Mouse (Mus musculus) MEL (cell line): Measurements from ENCODE around the gene Kitl. TPM values are rescaled to one million over a fixed set of nuclear protein-coding genes. Genes with fewer than 3 reads are reported as not detected.

Source experiments
- DNase-seq: peaks from one replicate; pipeline ENCODE4 v3.0.0; 2011; ENCODE audit warnings: low read depth, low spot score
- H3K27ac ChIP-seq: 2 replicates; pipeline ENCODE4 v1.5.1; 2012; ENCODE audit warnings: low read depth, mild to moderate bottlenecking, control low read depth, low read length, moderate library complexity; ENCODE audit not compliant: control insufficient read depth
- H3K27me3 ChIP-seq, 2 experiments: fragments of 150-350 bp in 1 of 2; sonication (generic) in 1 of 2; 2 replicates each; pipeline ENCODE4 v1.6.1; 2012; ENCODE audit warnings: low read length in 2 of 2, mild to moderate bottlenecking in 2 of 2, improper control_type of control experiment in 1 of 2, moderate library complexity in 1 of 2; ENCODE audit not compliant: insufficient read depth in 2 of 2, control insufficient read depth in 1 of 2
- H3K36me3 ChIP-seq, 2 experiments: 2 replicates each; pipeline ENCODE4 v1.6.1; 2012 to 2014; ENCODE audit warnings: low read length in 2 of 2, improper control_type of control experiment in 1 of 2, inconsistent platforms in 1 of 2, mild to moderate bottlenecking in 1 of 2; ENCODE audit not compliant: insufficient read depth in 2 of 2, control insufficient read depth in 1 of 2
- H3K4me1 ChIP-seq, 2 experiments: fragments of 150-350 bp in 1 of 2; sonication (generic) in 1 of 2; 2 replicates each; pipeline ENCODE4 v1.6.1; 2012; ENCODE audit warnings: low read length in 2 of 2, improper control_type of control experiment in 1 of 2, mild to moderate bottlenecking in 1 of 2; ENCODE audit not compliant: insufficient read depth in 2 of 2, control insufficient read depth in 1 of 2
- H3K4me3 ChIP-seq, 2 experiments: fragments of 150-350 bp in 1 of 2; sonication (generic) in 1 of 2; 2 replicates each; pipeline ENCODE4 v1.5.1; 2012; ENCODE audit warnings: low read depth in 2 of 2, low read length in 2 of 2, mild to moderate bottlenecking in 2 of 2, moderate library complexity in 2 of 2, control low read depth in 1 of 2, improper control_type of control experiment in 1 of 2; ENCODE audit not compliant: control insufficient read depth in 1 of 2, insufficient read depth in 1 of 2
- H3K79me2 ChIP-seq: 2 replicates; pipeline ENCODE4 v1.6.1; 2012; ENCODE audit warnings: mild to moderate bottlenecking, low read length, moderate library complexity; ENCODE audit not compliant: control insufficient read depth, poor library complexity, insufficient read depth
- H3K9ac ChIP-seq: 2 replicates; pipeline ENCODE4 v1.6.1; 2012; ENCODE audit warnings: low read depth, mild to moderate bottlenecking, control low read depth, low read length, moderate library complexity; ENCODE audit not compliant: control insufficient read depth, poor library complexity, severe bottlenecking
- H3K9me3 ChIP-seq: fragments of 150-350 bp; sonication (generic); replicated peaks from 2 replicates; pipeline ENCODE4 v1.6.1; 2012; ENCODE audit warnings: mild to moderate bottlenecking, low read length, improper control_type of control experiment, moderate library complexity; ENCODE audit not compliant: insufficient read depth
- CHD1 ChIP-seq: IDR thresholded peaks from 2 replicates; pipeline ENCODE4 v1.6.1; 2012; ENCODE audit warnings: low read depth, mild to moderate bottlenecking, inconsistent platforms, low read length, improper control_type of control experiment
- CHD2 ChIP-seq: IDR thresholded peaks from 2 replicates; pipeline ENCODE4 v1.6.1; 2011; ENCODE audit warnings: low read length, improper control_type of control experiment
- E2F4 ChIP-seq: IDR thresholded peaks from 2 replicates; pipeline ENCODE4 v1.6.1; 2011; ENCODE audit warnings: low read depth, low read length, improper control_type of control experiment, borderline replicate concordance
- ELF1 ChIP-seq: IDR thresholded peaks from 2 replicates; pipeline ENCODE4 v1.6.1; 2014; ENCODE audit warnings: low read depth, mild to moderate bottlenecking, inconsistent platforms, low read length, improper control_type of control experiment, moderate library complexity
- GATA1 ChIP-seq: IDR thresholded peaks from 2 replicates; pipeline ENCODE4 v1.6.1; 2011; ENCODE audit warnings: low read depth, low read length, improper control_type of control experiment
- HCFC1 ChIP-seq: IDR thresholded peaks from 2 replicates; pipeline ENCODE4 v1.6.1; 2012; ENCODE audit warnings: low read depth, mild to moderate bottlenecking, inconsistent platforms, low read length, improper control_type of control experiment, moderate library complexity
- JUND ChIP-seq: IDR thresholded peaks from 2 replicates; pipeline ENCODE4 v1.6.1; 2011; ENCODE audit warnings: low read depth, mild to moderate bottlenecking, improper control_type of control experiment, low read length
- KAT2A ChIP-seq: conservative IDR thresholded peaks from 2 replicates; pipeline ENCODE4 v1.6.1; 2012; ENCODE audit warnings: low read depth, low read length, improper control_type of control experiment, inconsistent platforms
- MAFK ChIP-seq: IDR thresholded peaks from 2 replicates; pipeline ENCODE4 v1.6.1; 2011; ENCODE audit warnings: low read depth, mild to moderate bottlenecking, low read length, improper control_type of control experiment, borderline replicate concordance
- MAX ChIP-seq: IDR thresholded peaks from 2 replicates; pipeline ENCODE4 v1.6.1; 2011; ENCODE audit warnings: low read length, improper control_type of control experiment
- MAZ ChIP-seq: IDR thresholded peaks from 2 replicates; pipeline ENCODE4 v1.6.1; 2012; ENCODE audit warnings: low read depth, mild to moderate bottlenecking, inconsistent platforms, low read length, improper control_type of control experiment
- MEF2A ChIP-seq: IDR thresholded peaks from 2 replicates; pipeline ENCODE4 v1.6.1; 2014; ENCODE audit warnings: low read depth, mild to moderate bottlenecking, inconsistent platforms, low read length, improper control_type of control experiment; ENCODE audit not compliant: poor library complexity, insufficient replicate concordance, severe bottlenecking; ENCODE audit errors: extremely low read depth
- MYB ChIP-seq: IDR thresholded peaks from 2 replicates; pipeline ENCODE4 v1.6.1; 2011; ENCODE audit warnings: mild to moderate bottlenecking, low read depth, low read length, improper control_type of control experiment
- MYC ChIP-seq: IDR thresholded peaks from 2 replicates; pipeline ENCODE4 v1.6.1; 2011; ENCODE audit warnings: low read depth, mild to moderate bottlenecking, low read length, improper control_type of control experiment, moderate library complexity
- NELFE ChIP-seq: IDR thresholded peaks from 2 replicates; pipeline ENCODE4 v1.6.1; 2011; ENCODE audit warnings: low read depth, low read length, improper control_type of control experiment
- NRF1 ChIP-seq: IDR thresholded peaks from 2 replicates; pipeline ENCODE4 v1.6.1; 2014; ENCODE audit warnings: low read depth, mild to moderate bottlenecking, inconsistent platforms, low read length, improper control_type of control experiment, moderate library complexity; ENCODE audit not compliant: poor library complexity, insufficient read depth, severe bottlenecking
- POLR2A ChIP-seq, 2 experiments: IDR thresholded peaks; 2 replicates each; pipeline ENCODE4 v1.6.1; 2011 to 2012; ENCODE audit warnings: low read length in 2 of 2, mild to moderate bottlenecking in 2 of 2, control low read depth in 1 of 2, improper control_type of control experiment in 1 of 2, low read depth in 1 of 2, moderate library complexity in 1 of 2; ENCODE audit not compliant: control insufficient read depth in 1 of 2, insufficient read depth in 1 of 2, poor library complexity in 1 of 2
- POLR2AphosphoS2 ChIP-seq: IDR thresholded peaks from 2 replicates; pipeline ENCODE4 v1.6.1; 2011; ENCODE audit warnings: low read length, improper control_type of control experiment
- POLR2AphosphoS5 ChIP-seq: IDR thresholded peaks from 2 replicates; pipeline ENCODE4 v1.6.1; 2012; ENCODE audit warnings: low read depth, borderline replicate concordance, mild to moderate bottlenecking, inconsistent platforms, low read length, moderate library complexity, mixed read lengths
- RAD21 ChIP-seq: IDR thresholded peaks from 2 replicates; pipeline ENCODE4 v1.6.1; 2011; ENCODE audit warnings: mild to moderate bottlenecking, low read depth, low read length, improper control_type of control experiment
- RCOR1 ChIP-seq: IDR thresholded peaks from 2 replicates; pipeline ENCODE4 v1.6.1; 2012; ENCODE audit warnings: low read depth, mild to moderate bottlenecking, inconsistent platforms, low read length, improper control_type of control experiment
- SMC3 ChIP-seq: IDR thresholded peaks from 2 replicates; pipeline ENCODE4 v1.6.1; 2011; ENCODE audit warnings: low read depth, low read length, improper control_type of control experiment
- TAL1 ChIP-seq: IDR thresholded peaks from 2 replicates; pipeline ENCODE4 v1.6.1; 2012; ENCODE audit warnings: mild to moderate bottlenecking, inconsistent platforms, low read length, moderate library complexity, mixed read lengths
- TBP ChIP-seq: IDR thresholded peaks from 2 replicates; pipeline ENCODE4 v1.8.0; 2011; ENCODE audit warnings: low read depth, low read length, improper control_type of control experiment
- UBTF ChIP-seq: IDR thresholded peaks from 2 replicates; pipeline ENCODE4 v1.6.1; 2012; ENCODE audit warnings: low read depth, mild to moderate bottlenecking, inconsistent platforms, low read length, improper control_type of control experiment, moderate library complexity, borderline replicate concordance; ENCODE audit not compliant: insufficient read depth
- USF1 ChIP-seq: IDR thresholded peaks from 2 replicates; pipeline ENCODE4 v1.6.1; 2014; ENCODE audit warnings: low read depth, mild to moderate bottlenecking, inconsistent platforms, low read length, improper control_type of control experiment, moderate library complexity
- USF2 ChIP-seq, 2 experiments: IDR thresholded peaks; 2 replicates each; pipeline ENCODE4 v1.6.1; 2011 to 2012; ENCODE audit warnings: improper control_type of control experiment in 2 of 2, low read length in 2 of 2, borderline replicate concordance in 1 of 2, inconsistent platforms in 1 of 2, low read depth in 1 of 2, mild to moderate bottlenecking in 1 of 2; ENCODE audit not compliant: insufficient read depth in 1 of 2
- ZC3H11A ChIP-seq: IDR thresholded peaks from 2 replicates; pipeline ENCODE4 v1.6.1; 2012; ENCODE audit warnings: low read depth, mild to moderate bottlenecking, inconsistent platforms, low read length, improper control_type of control experiment
- ZKSCAN1 ChIP-seq: IDR thresholded peaks from 2 replicates; pipeline ENCODE4 v1.6.1; 2012; ENCODE audit warnings: low read depth, mild to moderate bottlenecking, inconsistent platforms, low read length, improper control_type of control experiment, moderate library complexity
- ZNF384 ChIP-seq: IDR thresholded peaks from 2 replicates; pipeline ENCODE4 v1.6.1; 2012; ENCODE audit warnings: low read depth, mild to moderate bottlenecking, inconsistent platforms, low read length, improper control_type of control experiment
- polyA plus RNA-seq, 2 experiments: library from polyadenylated mRNA; stranded (reverse) in 1 of 2; unstranded in 1 of 2; fragments of >175 nt in 1 of 2; fragments of >200 nt in 1 of 2; gene quantifications; 2 replicates each; pipeline versions ENCODE4 v1.2.1 to v1.2.4; 2012; ENCODE audit warnings: low replicate concordance in 2 of 2, low read depth in 1 of 2; ENCODE audit not compliant: insufficient read length in 2 of 2, insufficient read depth in 1 of 2, missing spikeins in 1 of 2
- total RNA-seq: library from RNA; depleted of rRNA; stranded (reverse); fragments of 300-350 nt; gene quantifications from 2 replicates; pipeline ENCODE4 v1.2.3, GENCODE M21; 2012

Kitl gene
- total and polyA plus RNA-seq, 3 experiments: not detected

- Histone ChIP-seq H3K79me2 (no peaks in the 10 kb centered on the region), H3K4me3 (no peak overlapping the region), H3K4me1 (peaks cover 0 to 5% of the 10 kb centered on the region in 2 experiments; a peak in 1 of 4 replicates), H3K27ac (no peak overlapping the region), H3K9me3 (no peaks in the 10 kb centered on the region), H3K9ac (no peak overlapping the region), H3K36me3 (no peaks in the 10 kb centered on the region), H3K27me3 (no peaks in the 10 kb centered on the region)
- DNase-seq: peak; percentile 5
- no peak for TF ChIP-seq POLR2A (IDR thresholded peaks at IDR 0.05; ENCODE audit: control insufficient read depth in 1 of 2, insufficient read depth in 1 of 2, low read depth in 1 of 2, low read length in 2 of 2, poor library complexity in 1 of 2)
- TF ChIP-seq CHD2: no peak
- TF ChIP-seq ELF1: no peak
- no peak for TF ChIP-seq POLR2AphosphoS5
- TF ChIP-seq MYB: no peak
- no peak for TF ChIP-seq ZNF384
- no peak for TF ChIP-seq POLR2AphosphoS2
- TF ChIP-seq SMC3: no peak
- no peak for TF ChIP-seq MEF2A
- no peak for TF ChIP-seq GATA1
- TF ChIP-seq JUND: no peak
- TF ChIP-seq HCFC1: no peak
- no peak for TF ChIP-seq UBTF
- TF ChIP-seq ZC3H11A: no peak
- TF ChIP-seq MAX: no peak
- no peak for TF ChIP-seq ZKSCAN1
- no peak for TF ChIP-seq USF1
- TF ChIP-seq TBP: no peak
- TF ChIP-seq USF2 (IDR thresholded peaks at IDR 0.05; ENCODE audit: borderline replicate concordance in 1 of 2, insufficient read depth in 1 of 2, low read depth in 1 of 2, low read length in 2 of 2): no peak
- no peak for TF ChIP-seq E2F4
These were observed 123.1 kb downstream of the Kitl start for GRCm38 (mm10) chr10:100138552-100138951.

- Histone ChIP-seq H3K9ac (no peak overlapping the region), H3K4me3 (peak overlapping the region in 1 of 2 experiments; percentile 26; a peak in 1 of 4 replicates), H3K27me3 (no peaks in the 10 kb centered on the region), H3K79me2 (no peaks in the 10 kb centered on the region), H3K4me1 (no peaks in the 10 kb centered on the region), H3K27ac (no peak overlapping the region), H3K36me3 (no peaks in the 10 kb centered on the region), H3K9me3 (no peaks in the 10 kb centered on the region)
- peak; percentile 15 for DNase-seq
- no peak for TF ChIP-seq MYC
- TF ChIP-seq MAZ: no peak
- no peak for TF ChIP-seq RAD21
- no peak for TF ChIP-seq MAX
- no peak for TF ChIP-seq KAT2A
- no peak for TF ChIP-seq USF2 (IDR thresholded peaks at IDR 0.05; ENCODE audit: borderline replicate concordance in 1 of 2, insufficient read depth in 1 of 2, low read depth in 1 of 2, low read length in 2 of 2)
- no peak for TF ChIP-seq MAFK
- no peak for TF ChIP-seq NRF1
- no peak for TF ChIP-seq HCFC1
- TF ChIP-seq CHD1: no peak
- TF ChIP-seq CHD2: no peak
- TF ChIP-seq TAL1: no peak
- no peak for TF ChIP-seq JUND
- no peak for TF ChIP-seq RCOR1
- no peak for TF ChIP-seq POLR2A (IDR thresholded peaks at IDR 0.05; ENCODE audit: control insufficient read depth in 1 of 2, insufficient read depth in 1 of 2, low read depth in 1 of 2, low read length in 2 of 2, poor library complexity in 1 of 2)
- no peak for TF ChIP-seq NELFE
- no peak for TF ChIP-seq MYB
- TF ChIP-seq POLR2AphosphoS2: no peak
- TF ChIP-seq SMC3: no peak
These were observed 132.7 kb downstream of the Kitl start for GRCm38 (mm10) chr10:100148123-100148522.
